Mouse (Mus musculus) kidney, adult 11 months (tissue): Measurements from ENCODE around the gene Spata17.
"Not testable (repeated sequence)": the region's sequence is repeated elsewhere in the genome, so short reads cannot be mapped to it uniquely, and the experiment has no call there.

ENCODE experiments used
- DNase-seq: peaks from one replicate; pipeline ENCODE4 v3.0.0; 2022

The Spata17 gene

GRCm38 (mm10) chr1:187170361-187170760 is 44.9 kb downstream of the Spata17 start:
- no peak for DNase-seq

GRCm38 (mm10) chr1:187169646-187170045 is 45.6 kb downstream of the Spata17 start:
- no peak for DNase-seq

GRCm38 (mm10) chr1:187163571-187163970 is 51.7 kb downstream of the Spata17 start:
- no peak for DNase-seq

GRCm38 (mm10) chr1:187155658-187156057 is 59.6 kb downstream of the Spata17 start:
- no peak for DNase-seq

GRCm38 (mm10) chr1:187153681-187154080 is 61.6 kb downstream of the Spata17 start:
- no peak for DNase-seq

- no peak for DNase-seq
Observed at GRCm38 (mm10) chr1:187152571-187152970, 62.7 kb downstream of the Spata17 start.

- DNase-seq, result no peak
Observed at GRCm38 (mm10) chr1:187142984-187143383, 72.3 kb downstream of the Spata17 start.

- peak; percentile 37 for DNase-seq
Observed at GRCm38 (mm10) chr1:187137426-187137825, 77.8 kb downstream of the Spata17 start.

- no peak for DNase-seq
Observed at GRCm38 (mm10) chr1:187135887-187136286, 79.4 kb downstream of the Spata17 start.

GRCm38 (mm10) chr1:187133841-187134240 is 81.4 kb downstream of the Spata17 start:
- no peak for DNase-seq

GRCm38 (mm10) chr1:187132348-187132747 is 82.9 kb downstream of the Spata17 start:
- no peak for DNase-seq

GRCm38 (mm10) chr1:187127548-187127947 is 87.7 kb downstream of the Spata17 start:
- DNase-seq, result not testable (repeated sequence)

GRCm38 (mm10) chr1:187125733-187126132 is 89.5 kb downstream of the Spata17 start:
- DNase-seq, result no peak

- DNase-seq, result no peak
Observed at GRCm38 (mm10) chr1:187124967-187125366, 90.3 kb downstream of the Spata17 start.

- DNase-seq, result no peak
Observed at GRCm38 (mm10) chr1:187119300-187119699, 96.0 kb downstream of the Spata17 start.

GRCm38 (mm10) chr1:187118108-187118507 is 97.2 kb downstream of the Spata17 start:
- no peak for DNase-seq

- no peak for DNase-seq
Observed at GRCm38 (mm10) chr1:187113716-187114115, 101.5 kb downstream of the Spata17 start.

- no peak for DNase-seq
Observed at GRCm38 (mm10) chr1:187102130-187102529, 113.1 kb downstream of the Spata17 start.

- DNase-seq, result no peak
Observed at GRCm38 (mm10) chr1:187101202-187101601, 114.1 kb downstream of the Spata17 start.

- no peak for DNase-seq
Observed at GRCm38 (mm10) chr1:187100624-187101023, 114.6 kb downstream of the Spata17 start.

GRCm38 (mm10) chr1:187098285-187098684 is 117.0 kb downstream of the Spata17 start:
- DNase-seq, result no peak

- DNase-seq, result no peak
Observed at GRCm38 (mm10) chr1:187092546-187092945, 122.7 kb downstream of the Spata17 start.

- DNase-seq, result no peak
Observed at GRCm38 (mm10) chr1:187088660-187089395, 126.4 kb downstream of the Spata17 start.

- DNase-seq, result no peak
Observed at GRCm38 (mm10) chr1:187086027-187086426, 129.2 kb downstream of the Spata17 start.

GRCm38 (mm10) chr1:187077352-187077751 is 137.9 kb downstream of the Spata17 start:
- DNase-seq, result no peak
